Mouse (Mus musculus) G1E (cell line): ENCODE measurements around the gene Gnpnat1.

Experiments used
- CTCF ChIP-seq: IDR thresholded peaks from 2 replicates; pipeline ENCODE4 v1.5.1; 2012; ENCODE audit warnings: low read depth, low read length, inconsistent platforms, mixed read lengths
- GATA1 ChIP-seq: IDR thresholded peaks from 2 replicates; pipeline ENCODE4 v1.6.1; 2012; ENCODE audit warnings: borderline replicate concordance, low read length, inconsistent platforms, mixed read lengths

GRCm38 (mm10) chr14:45389194-45389593 lies 15.5 kb downstream of the Gnpnat1 start:
- TF ChIP-seq CTCF = no peak
- TF ChIP-seq GATA1 = no peak
